Mouse (Mus musculus) brain, embryonic 14.5 days (tissue): ENCODE measurements around the gene Tlr8. TPM values are rescaled to one million over a fixed set of nuclear protein-coding genes. Genes with fewer than 3 reads are reported as not detected.
A peak's percentile ranks its signal among the peaks of the same experiment; 100 is the strongest.

Experiments
- DNase-seq: peaks from one replicate; pipeline ENCODE4 v3.0.0-alpha.2; 2011; ENCODE audit warnings: low read depth
- CTCF ChIP-seq: fragments of 200-500 bp; IDR thresholded peaks from 2 replicates; pipeline ENCODE4 v1.5.1; 2012; ENCODE audit warnings: inconsistent platforms, mild to moderate bottlenecking, moderate library complexity, borderline replicate concordance; ENCODE audit not compliant: insufficient read depth, insufficient read length; ENCODE audit errors: extremely low read depth
- POLR2A ChIP-seq: fragments of 200-500 bp; IDR thresholded peaks from 2 replicates; pipeline ENCODE4 v1.6.1; 2012; ENCODE audit warnings: mild to moderate bottlenecking, inconsistent platforms, borderline replicate concordance; ENCODE audit not compliant: poor library complexity, insufficient read depth, insufficient read length, severe bottlenecking; ENCODE audit errors: extremely low read depth
- polyA plus RNA-seq: library from polyadenylated mRNA; depleted of rRNA; stranded (reverse); fragments of >200 nt; gene quantifications from 2 replicates; pipeline ENCODE4 v1.2.3, GENCODE M21; 2012; rRNA removed

The Tlr8 gene
- polyA plus RNA-seq, 1 experiment: 0.14 TPM

DNA sequence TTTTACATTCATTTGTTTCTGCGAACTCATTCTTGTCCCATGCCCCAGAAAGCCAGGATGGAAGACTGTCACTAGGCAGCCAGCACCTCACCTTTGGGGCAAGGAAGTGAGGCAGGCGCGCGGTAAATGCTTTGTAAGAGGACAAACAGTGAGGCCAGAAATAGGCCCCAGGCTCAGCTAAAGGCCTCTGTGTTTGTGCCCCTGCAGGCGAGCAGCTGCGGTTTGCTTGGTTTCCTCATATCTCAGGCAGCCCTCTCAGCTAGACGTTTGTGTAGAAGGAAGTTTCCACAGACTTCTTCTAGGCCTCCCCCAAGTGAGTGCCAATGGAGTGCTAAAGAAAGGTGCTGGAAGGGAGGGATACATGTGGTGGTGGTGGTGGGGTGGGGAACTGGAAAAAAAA, 37.0 kb downstream of the Tlr8 start:
- DNase-seq: no peak
- TF ChIP-seq CTCF (no peak), POLR2A (no peak)

DNA sequence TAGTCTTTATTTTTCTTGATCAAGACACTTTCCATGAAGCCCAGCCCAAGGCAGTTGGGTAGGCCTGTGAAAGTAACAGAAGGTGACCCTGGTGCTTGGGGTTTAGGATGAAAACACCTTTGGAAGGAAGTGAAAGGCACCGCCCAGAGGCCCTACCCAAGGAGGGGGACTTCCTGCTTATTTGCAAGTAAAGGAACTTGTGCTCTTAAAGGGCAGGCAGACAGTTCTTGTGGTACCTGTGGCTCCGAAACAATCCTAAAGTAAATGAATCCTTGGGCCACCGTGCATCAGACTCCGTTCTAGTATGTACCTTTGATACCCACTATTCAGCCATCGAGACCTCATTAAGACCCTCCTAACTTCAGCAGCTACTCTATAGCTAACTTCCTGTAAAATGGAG, 37.6 kb downstream of the Tlr8 start:
- TF ChIP-seq CTCF: no peak
- TF ChIP-seq POLR2A: no peak
- DNase-seq: no peak

DNA sequence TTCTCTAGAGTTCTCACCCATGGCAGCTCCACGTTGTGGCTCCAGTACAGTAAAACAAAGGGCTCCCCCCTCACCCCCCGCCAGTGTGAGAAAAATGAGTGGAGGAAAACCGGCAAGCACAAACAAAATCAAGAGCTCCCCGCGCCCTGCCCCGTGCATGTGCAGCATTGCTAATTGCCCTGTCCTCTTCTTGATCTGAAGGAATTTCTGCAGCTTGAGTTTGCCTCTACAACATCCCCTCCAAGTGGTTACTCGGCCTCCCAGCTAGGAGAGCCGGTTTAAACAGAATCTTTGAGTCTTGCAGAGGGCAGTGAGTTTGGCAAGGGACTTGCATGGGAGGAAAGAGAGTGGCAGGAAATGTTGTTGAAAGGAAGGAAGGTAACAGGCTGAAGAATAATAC, 51.4 kb downstream of the Tlr8 start:
- DNase-seq: peak; percentile 82
- TF ChIP-seq POLR2A (no peak), CTCF (peak; percentile 46; the same call in 1 of the 2 replicates)

DNA sequence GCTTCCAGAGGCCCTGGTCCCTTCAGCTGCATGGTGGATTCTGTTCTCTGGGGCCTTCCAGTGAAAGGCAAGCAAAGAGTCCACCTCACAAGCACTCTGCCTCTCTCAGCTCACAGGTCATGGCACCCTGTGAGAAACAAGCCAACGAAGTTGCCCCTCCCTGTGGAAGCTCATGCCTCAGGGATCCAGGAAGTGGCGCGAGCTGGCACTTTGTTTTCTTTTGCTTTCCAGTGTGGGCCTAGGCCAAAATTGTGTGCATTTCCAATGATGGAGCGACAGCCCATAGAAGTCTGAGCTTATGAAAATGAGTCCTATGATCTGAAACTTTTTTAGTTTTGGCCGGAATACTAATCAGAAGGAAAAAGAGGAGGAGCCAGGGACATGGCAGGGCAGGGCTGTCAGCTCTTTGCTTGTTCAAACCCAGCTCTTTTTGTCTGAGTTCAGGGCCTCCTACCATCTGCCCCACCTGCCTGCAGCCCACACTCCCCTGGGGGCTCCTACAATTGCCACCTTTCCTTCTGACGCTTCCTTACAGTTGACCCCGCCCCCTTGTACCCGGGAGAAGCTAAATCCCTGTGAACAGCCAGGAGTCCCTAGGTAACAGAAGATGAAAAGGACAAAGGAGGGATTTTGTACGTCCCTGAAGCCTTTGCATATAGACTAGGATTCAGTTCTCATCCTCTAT, 52.1 kb downstream of the Tlr8 start:
- DNase-seq: peak; percentile 30
- TF ChIP-seq CTCF (no peak), POLR2A (no peak)

DNA sequence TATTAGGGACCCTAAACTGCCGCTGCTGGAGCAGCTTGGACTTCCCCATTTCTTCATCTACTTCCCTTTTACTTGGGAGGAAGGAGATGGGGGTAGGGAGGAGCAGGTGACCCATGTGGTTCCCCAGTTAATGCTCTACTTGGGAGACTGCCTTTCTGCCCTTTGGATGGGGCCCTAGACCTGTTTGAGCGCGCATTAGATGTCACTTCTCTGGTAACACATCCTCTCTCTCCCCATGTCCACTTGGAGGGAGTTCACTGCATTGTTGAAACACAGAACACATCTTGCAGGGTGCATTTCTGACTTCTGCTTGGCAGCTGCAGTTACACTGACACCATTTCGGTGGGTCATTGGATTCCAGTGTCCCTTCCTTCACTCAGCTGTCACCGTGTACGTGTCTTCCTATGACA, 53.8 kb downstream of the Tlr8 start:
- no peak for TF ChIP-seq POLR2A
- no peak for TF ChIP-seq CTCF
- DNase-seq: no peak

DNA sequence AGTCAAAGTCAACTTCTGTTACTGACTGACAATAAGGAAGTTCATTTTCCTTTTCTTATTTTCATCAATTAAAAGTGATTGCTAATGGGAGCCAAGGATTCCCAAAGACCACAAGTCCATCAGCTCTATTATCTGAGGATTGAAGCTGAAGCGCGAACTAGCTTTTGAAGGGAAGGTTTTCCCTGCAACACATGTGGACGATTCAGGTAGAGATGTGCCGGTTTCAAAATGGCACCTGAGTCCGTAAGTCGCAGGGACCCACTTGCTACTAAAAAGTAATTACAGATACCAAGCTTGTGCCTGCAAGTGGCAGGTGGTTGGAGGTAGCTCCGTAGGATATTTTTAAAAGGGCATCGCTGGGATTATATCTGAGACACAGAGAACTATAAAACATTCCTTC, 54.3 kb downstream of the Tlr8 start:
- DNase-seq: peak; percentile 56
- TF ChIP-seq CTCF (no peak), POLR2A (no peak)

DNA sequence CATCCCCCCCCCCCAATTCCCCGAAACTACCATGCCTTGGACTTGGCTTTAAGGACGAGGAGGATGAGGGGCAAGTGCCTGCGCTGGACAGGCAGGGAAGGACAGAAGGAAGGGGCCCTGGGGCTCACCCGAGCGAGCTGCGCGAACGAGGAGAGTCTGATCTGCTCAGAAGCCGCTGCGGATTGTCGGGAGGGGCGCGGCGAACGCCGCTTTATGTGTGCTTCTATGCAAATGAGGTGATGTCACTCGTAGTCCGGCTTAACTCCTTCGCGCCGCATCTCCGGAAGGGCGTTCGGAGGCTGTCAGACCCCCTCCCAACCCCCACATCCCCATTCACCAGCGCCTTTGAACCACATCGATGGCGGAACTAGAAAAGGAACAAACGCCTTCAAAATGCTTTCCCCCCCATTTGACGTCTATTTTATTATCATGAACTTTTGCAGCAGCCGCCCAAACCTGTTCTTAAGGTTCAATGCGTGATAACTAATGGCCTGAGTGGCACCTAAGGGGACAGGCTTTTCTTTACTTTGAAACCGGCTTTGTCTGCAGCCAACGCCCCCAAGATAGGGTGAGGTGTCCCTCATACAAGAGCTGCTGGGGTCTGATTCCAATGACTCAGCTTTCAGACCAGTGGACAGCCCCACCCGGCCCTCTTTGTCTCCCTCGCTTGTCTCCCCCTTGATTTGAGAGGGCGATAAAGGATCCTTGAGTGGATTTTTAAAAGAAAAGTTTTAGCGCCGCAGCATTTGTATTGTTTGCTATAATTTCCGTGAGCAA, 55.0 kb downstream of the Tlr8 start, which contains the start of gene Tmsb4x:
Gene Tmsb4x, minus strand, starts transcription at position 338 of the 777 bp plus-strand sequence.
- TF ChIP-seq POLR2A (peak; percentile 95; the same call in 1 of the 2 replicates), CTCF (no peak)
- DNase-seq: peak; percentile 95

DNA sequence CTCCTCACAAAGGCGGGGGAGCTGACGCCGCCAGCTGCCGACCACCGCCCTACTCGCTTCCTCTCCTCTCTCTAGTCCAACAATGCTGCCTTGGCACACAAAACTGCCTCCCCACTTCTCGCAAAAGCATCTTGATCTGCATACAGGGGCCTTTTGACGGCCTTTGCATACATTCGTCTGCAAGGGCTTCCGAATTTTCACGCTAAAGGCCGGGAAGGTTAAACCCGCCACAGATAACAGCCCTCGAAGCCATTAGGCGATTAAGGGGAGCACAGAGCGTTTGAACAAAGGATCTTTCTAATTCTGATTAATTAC, 55.7 kb downstream of the Tlr8 start:
- peak; percentile 77 for DNase-seq
- TF ChIP-seq POLR2A (no peak), CTCF (no peak)

DNA sequence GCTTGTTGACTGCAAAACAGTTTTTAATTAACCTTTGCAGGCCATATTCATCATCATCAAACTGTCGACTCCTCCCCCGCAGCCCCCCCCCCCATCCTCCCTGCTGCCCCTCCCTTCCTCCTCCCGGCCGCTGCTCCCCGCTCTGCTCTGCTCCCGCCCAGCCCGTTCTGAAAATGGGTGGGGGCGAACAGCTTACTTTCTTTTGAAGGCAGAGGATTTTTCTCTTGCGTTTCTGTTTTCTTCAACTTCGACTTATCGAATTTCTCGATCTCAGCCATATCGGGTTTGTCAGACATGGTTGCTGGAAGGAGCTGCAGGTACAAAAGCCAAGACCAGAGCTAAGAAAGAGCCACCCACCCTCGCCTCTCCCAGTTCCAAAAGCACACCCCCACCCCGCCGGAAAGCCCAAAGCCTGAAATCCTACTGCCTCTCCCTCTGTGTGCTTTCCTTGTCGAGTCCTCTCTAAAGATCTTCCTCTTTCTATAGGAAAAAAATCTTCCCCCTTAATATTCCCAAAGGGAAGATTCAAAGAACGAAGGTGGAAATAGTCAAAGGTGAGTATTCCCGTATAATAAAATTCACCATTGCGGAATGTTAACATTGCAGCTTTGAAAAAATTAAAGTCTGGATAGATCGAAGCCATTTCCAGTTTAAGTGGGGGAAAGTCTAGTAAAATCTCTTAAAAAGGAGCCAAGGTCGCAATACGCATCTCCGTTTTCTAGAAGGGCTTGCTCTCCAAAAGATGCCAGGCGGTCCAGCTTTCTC, 56.2 kb downstream of the Tlr8 start:
- TF ChIP-seq CTCF (no peak), POLR2A (no peak)
- peak; percentile 74 for DNase-seq

DNA sequence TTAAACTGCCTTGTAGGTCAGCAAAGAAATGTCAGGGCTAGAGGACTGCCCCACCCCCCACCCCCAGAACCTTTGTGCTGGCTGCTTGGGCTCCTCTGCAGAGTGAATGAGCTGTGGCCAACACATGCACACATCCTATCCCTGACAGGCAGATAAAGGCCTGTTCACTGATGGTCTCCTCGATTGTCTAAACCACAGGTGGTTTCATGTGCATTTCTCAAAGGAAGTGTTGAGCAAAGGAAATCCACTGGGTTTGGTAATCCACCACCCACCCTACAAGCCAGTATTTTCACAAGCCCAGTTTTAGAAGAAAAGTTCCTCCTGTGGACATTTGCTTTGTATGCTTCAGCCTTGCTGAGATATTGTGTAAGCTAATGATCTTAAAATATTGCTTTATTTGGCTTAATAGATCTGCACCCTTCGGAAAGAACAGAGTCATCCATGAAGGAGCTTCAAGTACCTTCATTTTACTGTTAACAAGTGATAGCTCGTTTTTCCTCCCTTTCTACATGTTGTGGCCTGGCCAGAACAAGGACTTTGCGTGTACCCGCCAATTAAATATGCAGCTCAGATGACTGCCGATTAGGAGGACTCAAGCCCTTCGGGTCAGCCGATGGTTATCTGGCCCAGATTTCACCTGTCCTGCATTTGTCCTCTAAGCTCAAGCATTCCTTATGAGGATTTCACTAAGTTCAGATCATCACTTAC, 58.2 kb downstream of the Tlr8 start:
- TF ChIP-seq POLR2A: no peak
- TF ChIP-seq CTCF: no peak
- DNase-seq: peak; percentile 36

DNA sequence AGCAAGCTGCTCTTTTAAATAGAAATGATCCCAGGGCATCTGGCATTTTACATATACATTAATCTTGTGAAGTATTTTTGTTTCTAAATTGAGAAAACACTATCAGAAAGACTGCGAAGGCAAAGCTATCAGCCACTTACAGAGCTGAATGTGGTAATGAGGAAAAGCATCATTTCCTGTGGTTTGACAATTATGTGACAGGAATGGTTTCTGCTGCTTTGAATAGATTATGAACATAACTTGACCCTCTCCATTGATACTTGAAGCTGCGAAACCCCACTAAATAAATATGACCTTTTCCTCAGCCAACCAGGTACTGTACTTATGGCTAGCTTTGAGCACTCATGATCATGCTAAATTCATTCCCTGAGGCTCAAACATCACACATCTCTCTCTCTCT, 62.8 kb downstream of the Tlr8 start:
- TF ChIP-seq CTCF (no peak), POLR2A (no peak)
- no peak for DNase-seq

DNA sequence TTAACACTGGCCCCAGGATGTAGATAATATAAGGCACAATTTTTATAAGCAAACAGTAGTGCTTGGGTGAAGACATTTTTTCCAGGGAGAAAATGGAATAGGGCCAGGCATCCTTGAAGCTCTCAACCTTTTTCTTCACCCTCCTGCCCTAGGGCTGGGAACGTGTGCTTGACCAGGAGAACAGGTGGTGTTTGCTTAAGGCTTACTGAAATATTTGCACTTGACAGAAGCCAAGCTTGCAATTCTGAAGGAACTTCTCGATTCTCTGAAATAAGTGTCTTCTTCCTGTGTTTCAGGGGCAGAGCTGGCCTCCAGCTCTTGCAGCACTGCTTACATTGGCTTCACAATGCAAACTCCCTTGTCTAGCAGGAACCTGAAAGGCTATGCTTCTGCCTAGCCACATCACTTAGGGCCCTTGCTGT, 68.9 kb downstream of the Tlr8 start:
- TF ChIP-seq CTCF (no peak), POLR2A (no peak)
- no peak for DNase-seq

Other genes with a start within 250 kb of the Tlr8 start
- 2,684 and 2,801 TPM in 2 replicates for gene Tmsb4x, start 55.0 kb downstream of the Tlr8 start, polyA plus RNA-seq
- 0.40 and 0.43 TPM in 2 replicates for gene Tlr7, start 66.2 kb upstream of the Tlr8 start, polyA plus RNA-seq
- gene Prps2, start 118.4 kb upstream of the Tlr8 start, polyA plus RNA-seq: 6.4 and 9.1 TPM in 2 replicates